Mouse (Mus musculus) cerebellum, postnatal 36 days (tissue): ENCODE measurements at regions not wholly inside any gene's neighbourhood (a gene's known extent, or its start where the extent isn't known, plus 50 kb on each side); places are given as distances from the start of the nearest gene placed in this dataset.

ENCODE experiments used
- DNase-seq, 2 experiments: peaks; one replicate each; pipeline ENCODE4 v3.0.0; 2021 to 2022; ENCODE audit warnings: mixed read lengths in 2 of 2

- no peak for DNase-seq
These were observed 107.7 kb downstream of the Sox9 start for GRCm38 (mm10) chr11:112889760-112890159.

GRCm38 (mm10) chr11:112897597-112897996 is 115.6 kb downstream of the Sox9 start:
- DNase-seq: no peak

DNA sequence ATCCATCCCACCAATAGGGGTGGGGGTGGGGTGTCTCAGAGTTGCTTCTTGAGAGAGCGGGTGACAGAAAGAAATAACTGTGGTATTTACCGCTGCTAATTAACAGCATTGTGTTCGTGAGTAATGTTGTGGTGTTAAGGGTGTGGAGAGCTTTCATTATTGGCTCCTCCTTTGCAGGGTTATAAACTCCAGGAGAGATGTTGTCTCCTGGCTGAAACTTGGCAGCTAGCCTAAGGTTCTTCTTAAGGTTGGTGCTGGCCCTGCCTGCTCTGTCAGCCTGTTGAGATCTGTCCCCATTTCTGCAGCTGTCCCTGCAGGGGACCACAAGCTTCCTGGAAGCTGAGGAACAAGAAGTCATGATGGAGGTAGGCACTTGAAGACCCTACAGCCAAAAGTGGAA is 120.6 kb downstream of the Sox9 start:
- no peak for DNase-seq

DNA sequence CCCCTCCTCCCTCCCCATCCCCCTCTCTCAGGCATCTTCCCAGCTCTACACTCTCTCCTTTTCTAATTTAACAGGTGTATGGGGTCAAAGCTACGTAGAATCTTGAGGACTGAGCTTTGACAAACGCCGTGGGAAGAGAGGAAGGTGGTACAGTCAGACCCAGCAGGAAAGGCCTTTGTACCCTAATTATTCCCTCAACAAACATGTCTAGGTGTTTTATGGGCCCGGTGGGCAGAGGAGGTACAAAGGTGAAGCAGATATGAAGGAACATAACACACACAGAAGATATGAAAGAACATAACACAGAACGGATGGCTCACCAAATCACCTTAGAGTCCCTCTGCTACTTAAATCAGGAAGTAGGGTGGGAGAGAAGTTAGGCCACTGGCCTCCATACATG is 128.3 kb downstream of the Sox9 start:
- DNase-seq: no peak

GRCm38 (mm10) chr11:112912875-112913274 is 130.9 kb downstream of the Sox9 start:
- DNase-seq: no peak

GRCm38 (mm10) chr11:112916923-112917322 is 134.9 kb downstream of the Sox9 start:
- no peak for DNase-seq

DNA sequence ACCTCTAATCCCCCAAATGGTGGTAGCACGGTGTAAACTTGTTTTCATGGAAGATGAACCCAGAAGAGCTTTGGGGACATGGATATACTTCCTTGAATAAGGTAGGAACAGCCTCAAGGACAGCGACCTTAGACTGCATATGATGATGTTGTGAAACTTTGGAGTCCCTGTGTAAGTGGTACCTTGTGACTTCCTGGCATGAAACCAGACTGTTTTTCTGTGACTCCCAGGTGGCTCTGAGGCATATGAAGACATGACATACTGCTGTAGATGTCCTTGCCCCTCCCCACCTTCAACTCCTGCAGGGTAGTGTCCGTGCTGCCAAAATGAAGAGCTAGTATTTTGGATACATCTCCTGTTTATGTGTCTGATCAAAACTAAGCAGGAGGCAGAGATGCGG is 138.1 kb downstream of the Sox9 start:
- DNase-seq: no peak

DNA sequence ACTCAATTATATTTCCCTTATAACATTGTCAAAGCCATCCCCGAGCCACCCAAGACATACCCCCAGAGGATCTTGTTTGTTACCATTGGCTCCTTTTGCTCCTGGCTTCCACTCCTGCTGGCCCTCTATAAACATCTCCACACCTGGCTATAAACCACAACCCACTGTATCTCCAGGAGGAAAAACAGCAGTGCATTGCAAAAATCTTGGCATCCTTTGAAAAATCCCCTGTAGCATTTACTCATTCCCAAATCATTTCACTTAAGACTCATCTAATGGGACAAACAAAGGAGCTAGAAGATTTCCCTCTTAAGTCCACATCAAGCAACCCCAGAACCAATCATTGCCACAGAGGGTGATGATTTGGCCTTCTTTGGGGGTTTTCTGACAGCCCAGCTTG is 142.6 kb downstream of the Sox9 start:
- DNase-seq: no peak

GRCm38 (mm10) chr11:112925140-112925539 is 143.1 kb downstream of the Sox9 start:
- no peak for DNase-seq

- peak; percentile 11 to 12 for DNase-seq
These were observed 144.5 kb downstream of the Sox9 start for GRCm38 (mm10) chr11:112926330-112927025.

- DNase-seq: no peak
These were observed 148.3 kb downstream of the Sox9 start for GRCm38 (mm10) chr11:112930186-112930808.

GRCm38 (mm10) chr11:112938035-112938434 is 156.0 kb downstream of the Sox9 start:
- DNase-seq: no peak

GRCm38 (mm10) chr11:112951421-112951820 is 169.4 kb downstream of the Sox9 start:
- DNase-seq: no peak

GRCm38 (mm10) chr11:112952356-112952755 is 170.3 kb downstream of the Sox9 start:
- no peak for DNase-seq

GRCm38 (mm10) chr11:112953491-112953890 is 171.5 kb downstream of the Sox9 start:
- no peak for DNase-seq

DNA sequence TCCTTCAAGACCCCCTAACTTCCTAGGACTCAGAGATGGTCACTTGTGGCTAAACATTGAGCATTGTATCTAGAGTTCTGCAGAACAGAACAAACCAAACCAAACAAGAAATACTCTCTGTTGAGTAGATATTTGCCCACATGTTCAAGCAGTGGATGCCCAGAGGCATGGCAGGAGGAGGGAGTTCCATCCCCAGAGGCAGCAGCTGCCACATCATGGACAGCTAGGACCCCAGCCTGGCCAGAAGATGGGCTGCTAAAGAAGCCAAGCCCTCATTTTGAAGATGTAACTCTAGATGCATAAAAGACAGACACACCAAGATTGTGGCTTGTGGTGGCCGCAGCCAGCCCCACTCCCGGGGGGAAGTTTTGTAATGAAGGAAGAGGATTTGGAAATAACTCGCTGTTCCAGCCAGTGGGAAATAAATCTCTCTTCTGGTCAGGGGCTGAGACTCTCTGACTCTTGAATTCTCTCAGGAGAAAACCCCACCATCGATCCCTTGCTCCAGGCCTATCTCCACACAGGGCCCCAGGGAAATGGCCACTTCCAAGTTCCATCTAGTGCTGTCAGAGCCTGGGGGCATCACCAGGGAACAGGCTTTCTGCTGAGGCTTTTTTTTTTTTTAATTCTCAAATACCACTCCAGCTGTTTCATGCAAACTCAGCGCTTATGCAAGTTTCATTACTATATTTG is 174.9 kb downstream of the Sox9 start:
- DNase-seq: no peak

- DNase-seq: no peak
These were observed 177.6 kb downstream of the Sox9 start for GRCm38 (mm10) chr11:112959609-112960008.

- DNase-seq: no peak
These were observed 191.3 kb downstream of the Sox9 start for GRCm38 (mm10) chr11:112973286-112973685.

DNA sequence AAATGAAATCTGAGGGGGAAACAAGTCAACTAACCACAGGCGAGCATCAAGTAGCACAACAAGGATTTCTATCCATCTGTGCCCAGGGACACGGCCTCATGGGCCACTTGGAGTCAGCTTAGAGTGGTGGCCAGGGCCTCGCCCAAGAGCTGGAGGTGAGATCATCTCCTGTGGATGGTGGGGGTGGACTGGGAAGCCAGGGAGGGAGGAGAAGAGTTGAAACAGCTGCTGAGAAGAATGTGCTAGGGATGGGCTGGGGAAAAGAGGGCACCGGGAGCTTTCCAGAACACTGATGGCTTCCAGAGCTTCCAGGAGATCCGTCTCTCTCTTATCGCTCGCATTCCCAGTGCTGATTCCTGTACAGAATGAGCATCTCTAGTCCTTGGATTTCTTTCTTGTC is 192.9 kb downstream of the Sox9 start:
- no peak for DNase-seq

GRCm38 (mm10) chr11:112976914-112977785 is 195.1 kb downstream of the Sox9 start:
- DNase-seq: no peak

DNA sequence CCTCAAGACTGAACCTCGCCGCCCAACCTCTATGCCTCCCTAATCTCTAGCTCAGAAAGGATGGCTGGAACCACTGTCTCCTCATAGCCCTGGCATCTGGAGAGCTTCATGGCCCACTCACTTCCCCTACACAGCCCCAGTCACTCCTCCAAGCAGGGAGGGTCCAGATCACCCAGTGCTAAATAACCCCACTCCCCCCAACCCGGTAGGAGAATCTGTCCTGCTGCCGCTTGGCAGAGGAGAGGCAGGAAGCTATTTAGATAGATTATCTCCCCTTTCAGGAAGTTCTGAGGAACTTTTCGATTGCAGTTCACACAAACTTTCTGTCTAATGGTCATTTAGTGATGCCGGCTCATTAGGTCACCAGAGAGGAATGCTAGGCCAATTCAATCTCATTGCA is 196.9 kb downstream of the Sox9 start:
- no peak for DNase-seq

- no peak for DNase-seq
These were observed 197.4 kb downstream of the Sox9 start for GRCm38 (mm10) chr11:112979413-112979812.

GRCm38 (mm10) chr11:112982165-112982801 is 200.3 kb downstream of the Sox9 start:
- DNase-seq: no peak
